Mouse (Mus musculus): Measurements from ENCODE around the gene Camsap2. TPM values are rescaled to one million over a fixed set of nuclear protein-coding genes. Genes with fewer than 3 reads are reported as not detected.

The Camsap2 gene
- polyA plus RNA-seq (2012; ENCODE audit: insufficient read depth, insufficient read length, low replicate concordance, missing spikeins), result not detected in 2 replicates

DNA sequence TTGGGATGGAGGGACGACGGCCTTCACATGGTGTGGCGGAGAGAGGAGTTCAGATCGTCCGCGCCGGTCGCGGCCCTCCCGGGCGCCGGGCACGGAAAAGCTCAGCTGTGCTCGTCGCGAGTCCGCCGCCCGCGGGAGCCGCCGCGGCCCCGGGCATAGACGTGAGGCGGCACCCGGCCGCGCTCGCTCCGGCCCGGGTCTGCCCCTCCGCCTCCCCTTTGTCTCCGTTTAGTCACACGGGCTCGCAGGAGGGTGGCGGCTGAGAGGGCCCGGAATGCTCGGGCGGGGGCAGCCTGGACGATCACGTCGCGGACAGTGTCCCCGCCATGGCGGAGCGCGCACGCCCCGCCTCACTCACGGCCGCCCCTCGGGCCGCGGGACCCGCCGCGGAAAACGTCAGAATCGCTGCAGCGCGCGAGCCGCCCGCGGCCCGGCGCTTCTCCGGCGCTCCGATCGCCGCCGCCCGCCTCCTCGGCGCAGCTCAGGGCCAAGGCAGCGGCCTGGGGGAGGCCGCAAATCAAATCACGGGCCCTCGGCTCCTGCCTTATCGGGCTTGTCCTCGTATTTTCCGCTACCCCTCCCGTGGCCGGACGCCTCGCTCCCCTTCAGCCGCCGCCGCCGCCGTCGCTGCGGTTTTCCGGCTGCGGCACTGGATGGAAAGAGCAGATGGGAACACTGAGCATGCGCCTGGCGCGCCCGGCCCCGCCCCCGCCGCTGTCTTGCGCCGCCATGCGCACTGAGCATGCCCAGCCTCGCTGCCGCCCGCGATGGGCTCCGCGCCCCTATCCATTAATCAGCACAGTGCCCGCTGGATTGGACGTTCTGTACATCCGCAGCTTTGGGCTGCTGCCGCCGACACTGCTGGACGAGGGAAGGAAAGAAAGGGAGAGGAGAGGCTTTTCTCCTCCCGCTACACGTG lies at the start of gene Camsap2:
Gene Camsap2, minus strand, starts transcription at position 651 of the 919 bp plus-strand sequence.
- H3K4me3 ChIP-seq (ENCODE audit: insufficient read depth, low read depth, low read length), result peak within 1 kb of the TSS; percentile 95
- H3K4me1 ChIP-seq (ENCODE audit: control insufficient read depth, insufficient read depth, low read length), result peaks cover 5% of the 10 kb centered on the region; the same call in 1 of the 2 replicates
- peak within 1 kb of the TSS; percentile 94 for H3K27ac ChIP-seq (ENCODE audit: insufficient read depth, low read depth, low read length)
- TF ChIP-seq POLR2A (IDR thresholded peaks at IDR 0.05; ENCODE audit: insufficient read depth, low read depth, low read length), result peak; percentile 98
- no peak for TF ChIP-seq CTCF (IDR thresholded peaks at IDR 0.05; ENCODE audit: insufficient read depth, low read depth, low read length)
- WGBS, result under 1% methylated on average over 121 of the region's 121 CpGs

GRCm38 (mm10) chr1:136395073-136395472 lies 49.2 kb upstream of the Camsap2 start:
- Histone ChIP-seq H3K4me3 (ENCODE audit: insufficient read depth, low read depth, low read length) (no peak overlapping the region), H3K27ac (ENCODE audit: insufficient read depth, low read depth, low read length) (no peak overlapping the region), H3K4me1 (ENCODE audit: control insufficient read depth, insufficient read depth, low read length) (peaks cover 3% of the 10 kb centered on the region; the same call in 1 of the 2 replicates)
- TF ChIP-seq POLR2A (IDR thresholded peaks at IDR 0.05; ENCODE audit: insufficient read depth, low read depth, low read length) (no peak), CTCF (IDR thresholded peaks at IDR 0.05; ENCODE audit: insufficient read depth, low read depth, low read length) (no peak)
- 64% methylated on average over 5 of the region's 5 CpGs for WGBS

DNA sequence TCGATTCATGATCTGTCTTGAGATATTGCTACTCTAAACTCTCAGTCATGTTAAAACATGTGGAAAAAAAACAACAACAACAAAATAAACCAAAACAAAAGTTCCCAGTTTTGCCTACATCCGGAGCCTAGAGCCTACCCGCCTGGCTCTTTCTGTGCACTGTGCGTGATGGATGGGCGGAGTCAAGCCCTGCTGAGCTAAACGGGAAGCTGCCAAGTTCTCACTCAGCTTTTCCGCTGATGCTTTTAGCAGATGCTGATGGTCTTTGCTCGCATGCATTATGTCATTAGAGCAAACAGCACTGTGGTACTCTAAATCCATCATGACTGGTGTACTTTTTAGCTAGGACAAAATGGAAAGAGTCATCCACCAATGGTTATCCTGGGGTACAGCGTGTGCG lies 48.6 kb upstream of the Camsap2 start:
- Histone ChIP-seq H3K4me1 (ENCODE audit: control insufficient read depth, insufficient read depth, low read length) (peaks cover 2% of the 10 kb centered on the region; the same call in 1 of the 2 replicates), H3K27ac (ENCODE audit: insufficient read depth, low read depth, low read length) (no peak overlapping the region), H3K4me3 (ENCODE audit: insufficient read depth, low read depth, low read length) (no peak overlapping the region)
- 31% methylated on average over 10 of the region's 10 CpGs for WGBS
- TF ChIP-seq POLR2A (IDR thresholded peaks at IDR 0.05; ENCODE audit: insufficient read depth, low read depth, low read length), result no peak
- TF ChIP-seq CTCF (IDR thresholded peaks at IDR 0.05; ENCODE audit: insufficient read depth, low read depth, low read length), result no peak

DNA sequence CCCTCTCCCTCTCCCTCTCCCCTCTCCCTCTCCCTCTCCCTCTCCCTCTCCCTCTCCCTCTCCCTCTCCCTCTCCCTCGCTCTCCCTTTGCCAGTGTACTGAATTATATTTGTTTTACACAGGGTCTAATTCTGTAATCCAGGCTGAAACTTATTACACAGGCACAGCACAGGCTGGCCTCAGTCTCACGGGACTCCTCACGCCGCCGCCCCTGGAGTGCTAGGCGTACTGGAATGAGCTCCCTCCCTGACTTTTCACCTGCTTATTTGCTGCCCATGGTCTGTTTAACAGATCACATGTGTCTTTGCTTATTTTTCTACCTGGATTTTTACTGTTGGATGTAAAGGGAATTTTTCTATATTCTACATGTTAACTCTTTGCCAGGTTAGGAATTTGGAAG lies 41.0 kb upstream of the Camsap2 start:
- Histone ChIP-seq H3K4me3 (ENCODE audit: insufficient read depth, low read depth, low read length) (no peak overlapping the region), H3K27ac (ENCODE audit: insufficient read depth, low read depth, low read length) (no peak overlapping the region), H3K4me1 (ENCODE audit: control insufficient read depth, insufficient read depth, low read length) (no peaks in the 10 kb centered on the region)
- no peak for TF ChIP-seq CTCF (IDR thresholded peaks at IDR 0.05; ENCODE audit: insufficient read depth, low read depth, low read length)
- TF ChIP-seq POLR2A (IDR thresholded peaks at IDR 0.05; ENCODE audit: insufficient read depth, low read depth, low read length), result no peak
- 61% methylated on average over 5 of the region's 6 CpGs for WGBS

- Histone ChIP-seq H3K4me3 (ENCODE audit: insufficient read depth, low read depth, low read length) (no peak overlapping the region), H3K4me1 (ENCODE audit: control insufficient read depth, insufficient read depth, low read length) (peaks cover 11% of the 10 kb centered on the region), H3K27ac (ENCODE audit: insufficient read depth, low read depth, low read length) (no peak overlapping the region)
- 50% methylated on average over 5 of the region's 5 CpGs for WGBS
- TF ChIP-seq POLR2A (IDR thresholded peaks at IDR 0.05; ENCODE audit: insufficient read depth, low read depth, low read length), result no peak
- TF ChIP-seq CTCF (IDR thresholded peaks at IDR 0.05; ENCODE audit: insufficient read depth, low read depth, low read length), result no peak
Measured at GRCm38 (mm10) chr1:136381583-136381982, 35.7 kb upstream of the Camsap2 start.

DNA sequence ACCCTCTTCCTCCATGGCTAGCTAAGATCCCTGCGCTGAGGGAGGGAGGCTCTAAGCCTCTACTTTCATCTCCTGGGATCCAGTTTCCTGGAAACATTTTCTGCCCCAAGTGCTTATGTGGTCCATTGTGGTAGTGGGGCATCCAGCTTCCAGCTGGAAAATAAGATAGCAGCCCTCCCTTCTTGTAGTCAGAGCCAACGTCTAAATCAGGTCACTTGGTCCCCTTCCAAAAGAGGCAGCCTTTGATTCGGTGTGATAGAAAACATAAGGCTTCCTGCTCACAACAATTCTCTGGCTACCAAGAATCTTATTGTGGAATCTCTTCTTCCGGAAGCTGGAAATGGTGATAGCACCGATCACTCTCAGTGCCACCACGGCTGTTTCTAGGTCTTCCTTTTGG lies 35.3 kb upstream of the Camsap2 start:
- H3K4me3 ChIP-seq (ENCODE audit: insufficient read depth, low read depth, low read length), result no peak overlapping the region
- no peak overlapping the region for H3K27ac ChIP-seq (ENCODE audit: insufficient read depth, low read depth, low read length)
- TF ChIP-seq CTCF (IDR thresholded peaks at IDR 0.05; ENCODE audit: insufficient read depth, low read depth, low read length) (no peak), POLR2A (IDR thresholded peaks at IDR 0.05; ENCODE audit: insufficient read depth, low read depth, low read length) (no peak)
- H3K4me1 ChIP-seq (ENCODE audit: control insufficient read depth, insufficient read depth, low read length), result peaks cover 11% of the 10 kb centered on the region
- 42% methylated on average over 6 of the region's 6 CpGs for WGBS

DNA sequence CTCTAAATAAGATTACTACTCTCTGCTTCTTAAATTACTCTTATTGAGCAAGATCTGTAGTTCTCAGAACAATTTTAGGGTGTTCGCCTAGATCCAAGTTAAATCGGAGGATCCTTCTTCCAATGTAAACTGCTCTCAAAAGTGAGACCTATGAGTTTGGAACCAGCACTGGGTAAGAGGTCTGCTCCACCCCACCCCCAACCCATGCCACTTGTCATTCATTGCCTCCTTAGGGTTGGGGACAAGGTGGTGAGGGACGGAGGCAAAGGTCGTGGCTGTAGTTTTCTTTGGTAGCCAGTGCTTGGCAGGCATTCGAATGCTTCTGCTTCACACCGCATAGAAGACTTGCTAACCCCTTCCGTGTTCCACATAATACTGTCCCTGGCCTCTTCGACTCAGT lies 34.7 kb upstream of the Camsap2 start:
- Histone ChIP-seq H3K27ac (ENCODE audit: insufficient read depth, low read depth, low read length) (no peak overlapping the region), H3K4me1 (ENCODE audit: control insufficient read depth, insufficient read depth, low read length) (peaks cover 11% of the 10 kb centered on the region), H3K4me3 (ENCODE audit: insufficient read depth, low read depth, low read length) (no peak overlapping the region)
- WGBS, result 95% methylated on average over 8 of the region's 8 CpGs
- no peak for TF ChIP-seq CTCF (IDR thresholded peaks at IDR 0.05; ENCODE audit: insufficient read depth, low read depth, low read length)
- TF ChIP-seq POLR2A (IDR thresholded peaks at IDR 0.05; ENCODE audit: insufficient read depth, low read depth, low read length), result no peak

GRCm38 (mm10) chr1:136380161-136380560 lies 34.3 kb upstream of the Camsap2 start:
- no peak overlapping the region for H3K4me3 ChIP-seq (ENCODE audit: insufficient read depth, low read depth, low read length)
- no peak overlapping the region for H3K27ac ChIP-seq (ENCODE audit: insufficient read depth, low read depth, low read length)
- WGBS, result 86% methylated on average over 4 of the region's 4 CpGs
- peaks cover 11% of the 10 kb centered on the region for H3K4me1 ChIP-seq (ENCODE audit: control insufficient read depth, insufficient read depth, low read length)
- TF ChIP-seq CTCF (IDR thresholded peaks at IDR 0.05; ENCODE audit: insufficient read depth, low read depth, low read length) (no peak), POLR2A (IDR thresholded peaks at IDR 0.05; ENCODE audit: insufficient read depth, low read depth, low read length) (no peak)

DNA sequence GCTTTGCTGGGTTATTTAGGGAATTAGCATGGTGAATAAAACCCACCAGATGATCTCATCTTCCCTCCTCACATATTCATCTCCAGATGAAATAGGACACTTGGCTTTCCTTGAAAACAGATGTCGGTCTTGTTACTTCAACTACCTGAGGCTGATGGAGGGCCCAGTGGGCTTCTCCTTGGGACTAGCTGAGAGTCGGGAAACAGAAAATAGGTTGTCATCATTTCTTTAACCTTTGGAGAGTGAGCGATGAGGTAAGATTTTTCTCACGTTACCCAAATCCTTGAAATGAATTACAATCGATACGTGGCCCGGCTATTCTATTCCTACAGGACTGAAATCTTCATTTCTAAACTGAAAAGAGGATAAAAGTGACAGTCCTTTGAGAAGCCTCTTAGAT lies 33.4 kb upstream of the Camsap2 start:
- 79% methylated on average over 7 of the region's 7 CpGs for WGBS
- TF ChIP-seq POLR2A (IDR thresholded peaks at IDR 0.05; ENCODE audit: insufficient read depth, low read depth, low read length), result no peak
- TF ChIP-seq CTCF (IDR thresholded peaks at IDR 0.05; ENCODE audit: insufficient read depth, low read depth, low read length), result no peak

More for the DNA sequence above, 33.4 kb upstream of the Camsap2 start:
- Histone ChIP-seq H3K4me1 (ENCODE audit: control insufficient read depth, insufficient read depth, low read length) (peaks cover 11% of the 10 kb centered on the region), H3K27ac (ENCODE audit: insufficient read depth, low read depth, low read length) (no peak overlapping the region), H3K4me3 (ENCODE audit: insufficient read depth, low read depth, low read length) (no peak overlapping the region)

Data from olfactory bulb, adult 2 months (tissue).